Mouse (Mus musculus) cerebellum, postnatal 10 days (tissue): ENCODE results near the gene Vps8.

ENCODE experiments used
- DNase-seq, 2 experiments: peaks; one replicate each; pipeline ENCODE4 v3.0.0; 2021; ENCODE audit warnings: mixed read lengths in 2 of 2

Vps8 gene

GRCm38 (mm10) chr16:21422645-21423545 is at the start of gene Vps8:
Gene Vps8 (plus strand): TSS chr16:21423118.
- peak; percentile 91 to 95 for DNase-seq

GRCm38 (mm10) chr16:21373316-21373960 is 49.5 kb upstream of the Vps8 start:
- DNase-seq = no peak

- DNase-seq = no peak
Observed at GRCm38 (mm10) chr16:21374067-21374466, 48.9 kb upstream of the Vps8 start.

- no peak for DNase-seq
Observed at GRCm38 (mm10) chr16:21375147-21375546, 47.8 kb upstream of the Vps8 start.

- no peak for DNase-seq
Observed at GRCm38 (mm10) chr16:21376316-21376715, 46.6 kb upstream of the Vps8 start.

- DNase-seq = no peak
Observed at GRCm38 (mm10) chr16:21376949-21377604, 45.8 kb upstream of the Vps8 start.

- no peak for DNase-seq
Observed at GRCm38 (mm10) chr16:21377605-21377968, 45.3 kb upstream of the Vps8 start.

GRCm38 (mm10) chr16:21381469-21381868 is 41.4 kb upstream of the Vps8 start:
- no peak for DNase-seq

GRCm38 (mm10) chr16:21382152-21382911 is 40.6 kb upstream of the Vps8 start:
- DNase-seq = no peak

- no peak for DNase-seq
Observed at GRCm38 (mm10) chr16:21385926-21386881, 36.7 kb upstream of the Vps8 start.

- DNase-seq = peak in 1 of 2 experiments; percentile 33
Observed at GRCm38 (mm10) chr16:21389316-21389715, 33.6 kb upstream of the Vps8 start.

- no peak for DNase-seq
Observed at GRCm38 (mm10) chr16:21390744-21391143, 32.2 kb upstream of the Vps8 start.

GRCm38 (mm10) chr16:21392099-21392498 is 30.8 kb upstream of the Vps8 start:
- peak; percentile 49 to 58 for DNase-seq

GRCm38 (mm10) chr16:21392517-21393112 is 30.3 kb upstream of the Vps8 start:
- DNase-seq = peak; percentile 95 to 97

GRCm38 (mm10) chr16:21395546-21395945 is 27.4 kb upstream of the Vps8 start:
- DNase-seq = no peak

GRCm38 (mm10) chr16:21397681-21398080 is 25.2 kb upstream of the Vps8 start:
- peak; percentile 65 to 70 for DNase-seq

GRCm38 (mm10) chr16:21398345-21399051 is 24.4 kb upstream of the Vps8 start:
- peak; percentile 45 to 63 for DNase-seq

- DNase-seq = no peak
Observed at GRCm38 (mm10) chr16:21399942-21400341, 23.0 kb upstream of the Vps8 start.

GRCm38 (mm10) chr16:21402068-21402467 is 20.9 kb upstream of the Vps8 start:
- DNase-seq = peak; percentile 48 to 49

- DNase-seq = no peak
Observed at GRCm38 (mm10) chr16:21403402-21403801, 19.5 kb upstream of the Vps8 start.
